Mouse (Mus musculus): ENCODE measurements at regions not wholly inside any gene's neighbourhood (a gene's known extent, or its start where the extent isn't known, plus 50 kb on each side); places are given as distances from the start of the nearest gene placed in this dataset.

DNA sequence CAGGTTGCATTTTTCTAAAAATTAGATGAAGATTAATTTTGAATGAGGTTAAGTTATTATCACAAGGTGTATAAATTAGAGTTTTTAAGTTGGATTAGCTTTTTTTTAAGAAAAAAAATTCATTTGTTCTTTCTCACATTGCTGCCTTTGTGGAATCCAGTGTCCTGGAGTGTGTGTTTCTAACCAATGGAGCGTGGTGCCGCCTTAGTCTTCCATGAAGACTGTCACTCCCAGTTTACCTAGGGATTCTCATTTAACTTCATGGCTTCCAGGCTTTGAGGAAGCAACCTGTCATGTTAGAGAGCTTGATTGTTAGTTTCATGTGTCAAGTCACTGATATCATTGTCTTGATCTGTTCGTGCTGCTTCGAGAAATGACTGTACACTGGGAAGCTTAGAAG is 355.6 kb upstream of the Cdh6 start:
- H3K4me1 ChIP-seq (ENCODE audit: control insufficient read depth in 1 of 2, insufficient read depth in 2 of 2, low read length in 2 of 2) = no peaks in the 10 kb centered on the region
- TF ChIP-seq NRF1 (IDR thresholded peaks at IDR 0.05; ENCODE audit: insufficient read depth, low read depth, low read length, poor library complexity, severe bottlenecking) = no peak
- TF ChIP-seq E2F4 (IDR thresholded peaks at IDR 0.05; ENCODE audit: borderline replicate concordance, low read depth, low read length) = no peak
- TF ChIP-seq USF2 (IDR thresholded peaks at IDR 0.05; ENCODE audit: borderline replicate concordance in 1 of 2, insufficient read depth in 1 of 2, low read depth in 1 of 2, low read length in 2 of 2) = no peak
- TF ChIP-seq ETS1 (IDR thresholded peaks at IDR 0.05; ENCODE audit: low read depth, low read length) = no peak
- TF ChIP-seq ZC3H11A (IDR thresholded peaks at IDR 0.05; ENCODE audit: low read depth, low read length) = no peak
- TF ChIP-seq MAX (IDR thresholded peaks at IDR 0.05; ENCODE audit: low read length) = no peak
- H3K9ac ChIP-seq (ENCODE audit: control insufficient read depth, low read depth, low read length, poor library complexity, severe bottlenecking) = no peak overlapping the region
- H3K4me3 ChIP-seq (ENCODE audit: control insufficient read depth in 1 of 2, insufficient read depth in 1 of 2, low read depth in 2 of 2, low read length in 2 of 2) = no peak overlapping the region
- no peaks in the 10 kb centered on the region for H3K79me2 ChIP-seq (ENCODE audit: control insufficient read depth, insufficient read depth, low read length, poor library complexity)
- H3K27ac ChIP-seq (ENCODE audit: control insufficient read depth, low read depth, low read length) = no peak overlapping the region
- H3K36me3 ChIP-seq (ENCODE audit: control insufficient read depth in 1 of 2, insufficient read depth in 2 of 2, low read length in 2 of 2) = no peaks in the 10 kb centered on the region
- no peaks in the 10 kb centered on the region for H3K9me3 ChIP-seq (replicated peaks; ENCODE audit: insufficient read depth, low read length)
- DNase-seq (ENCODE audit: low read depth, low spot score) = no peak
- H3K27me3 ChIP-seq (ENCODE audit: control insufficient read depth in 1 of 2, insufficient read depth in 2 of 2, low read length in 2 of 2) = no peaks in the 10 kb centered on the region

Measured in MEL (cell line).